Mouse (Mus musculus): Measurements from ENCODE around the gene Npm1.

The Npm1 gene

DNA sequence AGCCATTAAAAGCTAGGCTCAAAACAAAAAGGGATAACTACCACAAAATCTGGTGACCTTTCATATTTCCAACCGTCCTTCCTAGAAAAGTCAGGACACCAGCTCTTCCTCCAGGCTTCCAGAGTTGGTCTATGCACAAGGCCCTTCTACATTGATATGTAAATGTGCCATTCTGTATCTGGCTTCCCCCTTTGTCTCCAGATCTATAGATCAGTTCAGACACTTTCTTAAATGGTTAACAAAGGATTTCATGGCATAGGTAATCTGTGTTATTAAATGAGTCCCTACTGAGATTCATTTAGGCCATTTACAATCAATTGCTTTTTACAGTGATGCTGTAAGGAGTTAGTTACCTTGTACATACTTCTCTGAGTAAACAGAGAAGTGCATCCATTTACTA, 16.8 kb upstream of the Npm1 start:
- DNase-seq: no peak

DNA sequence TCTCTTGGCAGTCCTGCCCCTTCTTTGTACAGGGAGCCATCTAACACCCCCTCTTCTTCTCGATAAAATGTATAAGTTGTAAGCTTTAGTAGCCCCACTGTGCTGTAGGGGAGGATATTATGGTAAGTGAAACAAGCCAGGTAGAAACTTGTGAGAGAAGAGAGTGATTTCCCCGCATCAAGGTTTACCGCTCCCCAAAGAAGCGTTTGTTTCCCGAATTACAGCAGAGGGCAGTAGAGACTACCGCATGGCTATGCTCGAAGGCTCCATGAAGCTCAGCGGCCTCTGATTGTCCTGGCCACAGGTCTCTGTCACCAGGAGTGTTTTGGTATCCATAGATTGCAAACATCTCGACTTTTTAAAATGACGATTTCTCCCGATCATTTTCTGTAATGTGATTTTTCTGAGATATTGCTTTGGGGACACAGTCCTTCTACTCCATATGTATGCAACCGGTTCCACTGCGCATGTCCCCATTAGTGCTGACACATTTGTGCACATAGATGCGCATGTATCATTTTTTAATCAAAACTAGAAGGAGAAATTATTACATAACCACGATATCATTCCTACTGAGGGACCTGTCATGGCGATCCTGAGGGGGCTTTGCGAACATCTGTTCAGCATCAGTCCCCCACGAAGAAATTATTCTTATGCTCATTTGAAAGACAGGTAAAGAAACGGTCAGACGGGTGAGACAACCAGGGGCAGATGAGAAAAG, 13.7 kb upstream of the Npm1 start:
- DNase-seq: peak; percentile 59

GRCm38 (mm10) chr11:33175768-33176167, 12.8 kb upstream of the Npm1 start:
- DNase-seq: no peak

DNA sequence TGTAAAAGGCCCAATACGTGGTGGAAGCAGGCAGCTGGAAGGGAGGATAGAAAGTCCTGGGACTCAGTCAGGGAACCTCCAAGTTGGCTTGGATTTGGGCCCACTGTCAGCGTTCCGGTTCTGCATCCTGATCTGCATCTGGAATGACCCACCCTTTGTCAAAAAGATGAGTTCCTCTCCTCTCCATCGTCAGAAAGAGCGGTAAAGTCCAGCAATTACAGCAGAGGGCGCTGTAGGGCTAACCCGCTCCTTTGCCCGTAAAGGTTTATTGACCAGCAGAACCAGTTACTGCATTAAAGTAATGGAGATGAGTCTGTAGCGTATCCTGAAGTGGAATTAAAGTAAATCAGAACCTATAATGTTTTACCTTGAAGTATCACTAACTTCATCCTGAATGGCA, 7.5 kb upstream of the Npm1 start:
- DNase-seq: peak; percentile 65

DNA sequence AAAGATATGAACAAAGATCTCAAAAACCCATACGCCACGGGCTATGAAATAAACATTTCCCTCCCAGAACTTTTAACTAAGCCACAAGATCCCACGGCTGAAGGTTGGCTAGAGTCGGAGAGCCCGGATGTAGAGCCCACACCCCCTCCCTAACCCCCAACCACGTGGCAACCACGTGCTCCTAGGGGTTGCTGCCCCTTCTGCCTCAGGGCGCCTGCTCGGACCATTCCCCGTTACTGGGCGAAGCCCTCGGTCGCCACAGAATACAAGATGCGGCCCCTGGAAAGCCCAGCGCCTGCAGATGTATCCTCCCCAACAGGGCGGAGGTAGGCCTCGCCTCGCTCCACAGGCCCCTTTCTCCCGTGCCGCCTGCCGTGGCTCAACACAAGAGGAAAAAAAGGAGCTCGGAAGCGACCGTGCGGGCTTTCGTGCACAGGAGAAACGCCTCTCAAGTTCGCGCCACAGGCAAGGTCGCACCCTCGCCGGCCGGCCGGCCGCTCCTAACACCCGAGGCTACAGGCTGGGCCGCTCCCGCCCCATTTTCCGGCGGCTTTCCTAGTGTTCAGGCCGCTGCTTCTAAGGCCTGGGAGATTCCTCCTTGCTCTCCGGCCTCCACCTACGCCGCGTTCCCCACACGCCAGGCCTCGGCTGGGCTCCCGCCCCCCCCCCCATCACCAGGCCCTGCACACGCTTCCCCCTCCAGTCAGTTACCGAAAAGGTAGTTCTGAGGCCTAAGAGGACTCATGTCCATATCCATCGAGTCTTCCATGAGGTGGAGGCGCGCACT, 602 bp downstream of the Npm1 start:
- DNase-seq: peak; percentile 62

GRCm38 (mm10) chr11:33159741-33160140, 3.3 kb downstream of the Npm1 start:
- DNase-seq: no peak

GRCm38 (mm10) chr11:33157453-33158196, 5.4 kb downstream of the Npm1 start:
- no peak for DNase-seq

- DNase-seq: no peak
Observed at GRCm38 (mm10) chr11:33156436-33157015, 6.5 kb downstream of the Npm1 start.

DNA sequence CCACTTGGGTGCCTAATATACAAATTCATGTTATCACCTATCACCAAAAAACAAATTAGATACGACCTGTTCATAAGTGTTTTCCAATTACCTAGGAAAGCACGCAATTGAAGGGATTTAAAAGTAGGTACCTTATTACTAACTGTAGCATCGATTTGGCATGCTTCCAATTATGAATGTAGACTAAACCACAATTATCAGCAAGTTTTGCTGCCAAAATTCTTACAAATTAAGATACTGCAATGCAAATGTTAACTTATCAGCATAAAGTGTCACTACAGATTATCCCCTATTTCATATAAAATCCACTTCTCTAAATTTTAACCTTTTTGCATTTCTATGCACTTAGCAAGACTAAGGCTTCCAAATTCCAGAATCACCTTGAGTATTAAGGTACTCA, 8.5 kb downstream of the Npm1 start:
- DNase-seq: no peak

- DNase-seq: no peak
Observed at GRCm38 (mm10) chr11:33152997-33153396, 10.0 kb downstream of the Npm1 start.

DNA sequence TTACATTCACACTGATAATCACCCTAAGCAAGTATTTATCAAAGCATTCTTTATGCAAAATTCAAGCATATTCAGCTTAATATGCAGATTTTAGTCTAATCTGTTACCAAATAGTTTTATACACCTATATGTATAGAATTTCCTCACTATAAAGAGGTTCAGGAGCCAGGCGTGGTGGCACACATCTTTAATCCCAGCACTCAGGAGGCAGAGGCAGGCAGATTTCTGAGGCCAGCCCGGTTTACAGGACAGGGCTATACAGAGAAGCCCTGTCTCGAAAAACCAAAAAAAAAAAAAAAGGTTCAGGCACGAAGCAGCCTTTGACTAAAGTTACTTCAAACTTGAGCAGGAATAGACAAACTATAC, 11.2 kb downstream of the Npm1 start:
- DNase-seq: no peak

- no peak for DNase-seq
Observed at GRCm38 (mm10) chr11:33151128-33151779, 11.8 kb downstream of the Npm1 start.

DNA sequence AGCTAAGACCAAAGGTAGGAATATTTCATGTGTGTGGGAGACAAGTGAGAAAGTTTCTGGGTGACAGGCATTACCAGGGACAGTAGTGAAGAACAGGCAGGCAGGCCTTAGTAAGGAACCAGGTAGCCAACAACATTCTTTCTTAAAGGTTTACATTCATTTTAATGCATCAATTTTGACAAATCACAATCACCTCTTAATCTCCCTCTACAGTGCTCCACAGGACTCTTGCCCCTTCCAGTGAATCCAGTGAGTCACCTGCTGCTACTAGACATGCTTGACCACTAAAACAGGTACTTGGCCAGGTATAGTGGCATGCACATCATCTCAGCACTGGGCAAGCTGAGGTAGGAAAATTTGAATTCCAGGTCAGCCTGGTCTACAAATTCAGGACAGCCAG, 12.6 kb downstream of the Npm1 start:
- no peak for DNase-seq

DNA sequence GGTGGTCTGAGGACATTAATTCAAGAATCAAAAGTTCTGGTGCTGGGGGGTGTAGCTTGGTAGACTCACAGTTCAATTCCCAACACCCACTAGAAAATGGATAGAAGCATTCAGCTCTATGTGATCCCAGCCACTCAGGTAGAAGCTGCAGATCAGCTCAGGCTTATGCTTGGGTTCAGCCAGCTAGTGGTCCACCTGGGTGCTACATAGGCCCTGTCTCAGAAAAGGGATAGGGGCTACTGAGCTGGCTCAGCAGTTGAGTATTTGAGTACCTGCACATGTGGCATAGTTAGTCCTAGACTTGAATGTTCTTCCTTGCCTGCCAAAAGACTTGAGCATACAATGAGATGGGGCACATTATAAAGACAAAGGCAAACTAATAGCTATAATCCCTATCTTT, 13.6 kb downstream of the Npm1 start:
- no peak for DNase-seq

GRCm38 (mm10) chr11:33149088-33149436, 13.9 kb downstream of the Npm1 start:
- DNase-seq: no peak

DNA sequence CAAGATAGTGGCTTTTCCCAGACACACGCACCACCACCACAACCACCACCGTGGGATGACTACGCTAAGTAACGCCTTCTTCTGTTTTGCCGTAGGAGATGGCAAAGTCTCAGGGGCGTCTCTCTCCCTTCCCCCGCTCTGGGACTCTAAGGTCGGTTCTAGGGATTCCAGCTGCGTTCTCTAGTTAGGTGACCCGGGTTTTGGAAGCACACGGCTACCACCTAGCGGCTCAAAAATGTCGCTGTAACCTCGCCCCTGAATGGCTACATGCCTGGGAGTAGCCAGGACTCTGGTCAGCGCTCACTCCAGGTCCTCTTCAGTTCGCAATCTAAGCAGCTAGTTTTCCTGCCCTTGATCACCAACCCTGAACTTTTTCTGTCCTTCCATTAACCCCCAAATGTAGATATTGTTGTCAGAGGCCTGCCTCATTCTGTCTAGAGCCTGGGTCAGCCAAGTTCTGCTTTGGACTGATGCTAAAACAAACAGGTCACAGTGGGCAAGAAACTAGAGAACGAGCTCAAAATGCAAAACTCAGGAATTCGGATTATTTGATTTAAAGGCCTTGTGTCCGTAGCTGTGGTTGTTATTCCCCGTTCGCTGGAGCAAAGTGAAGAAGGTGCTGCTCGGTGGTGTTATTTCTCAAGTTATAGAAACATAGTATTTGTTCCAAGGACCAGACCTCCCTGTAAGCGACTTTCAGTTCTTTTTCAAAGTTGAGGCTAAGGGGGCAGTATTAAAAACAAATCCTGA, 14.5 kb downstream of the Npm1 start:
- DNase-seq: peak; percentile 80

- peak; percentile 60 for DNase-seq
Observed at GRCm38 (mm10) chr11:33147572-33148337, 15.3 kb downstream of the Npm1 start.

DNA sequence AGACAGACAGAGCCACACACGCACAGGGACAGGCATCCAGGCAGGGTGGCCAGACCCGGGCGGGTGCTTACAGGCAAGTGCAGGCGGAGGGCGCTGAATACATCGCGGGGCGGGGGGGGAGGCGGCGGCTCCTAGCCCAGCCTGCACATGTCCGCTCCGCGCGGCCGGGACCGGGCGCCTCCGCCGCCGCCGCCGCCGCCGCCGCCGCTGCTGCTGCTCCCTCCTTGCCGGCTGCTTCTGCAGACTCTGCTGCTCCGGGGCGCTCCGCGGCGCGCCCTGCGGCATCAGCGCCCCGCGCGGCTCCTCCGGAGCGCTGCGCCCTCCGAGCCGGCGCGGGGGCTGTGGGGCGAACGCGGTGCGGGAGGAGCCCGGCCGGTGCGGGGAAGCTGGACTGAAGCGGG, 15.8 kb downstream of the Npm1 start, which contains the start of gene Fgf18:
TSS of gene Fgf18 (minus strand) at position 230 of the 401 bp plus-strand sequence.
- peak; percentile 31 for DNase-seq

GRCm38 (mm10) chr11:33146651-33147131, 16.3 kb downstream of the Npm1 start:
- peak; percentile 50 for DNase-seq

- peak; percentile 83 for DNase-seq
Observed at GRCm38 (mm10) chr11:33146143-33146497, 16.9 kb downstream of the Npm1 start.
